Mouse (Mus musculus) bone marrow, adult 2 months (tissue): Measurements from ENCODE around the gene 1700016K19Rik.

Source experiments
- CTCF ChIP-seq: fragments of 200-500 bp; IDR thresholded peaks from 2 replicates; pipeline ENCODE4 v1.5.1; 2011; ENCODE audit warnings: low read length, control low read depth; ENCODE audit not compliant: control insufficient read depth, insufficient read depth
- POLR2A ChIP-seq: fragments of 200-500 bp; IDR thresholded peaks from 2 replicates; pipeline ENCODE4 v1.6.1; 2011; ENCODE audit warnings: low read depth, mild to moderate bottlenecking, control low read depth, low read length, borderline replicate concordance; ENCODE audit not compliant: control insufficient read depth

GRCm38 (mm10) chr11:76028072-76028465 is 28.4 kb downstream of the 1700016K19Rik start:
- no peak for TF ChIP-seq CTCF
- TF ChIP-seq POLR2A, result no peak
